Mouse (Mus musculus): ENCODE measurements around the gene Gigyf2. TPM values are rescaled to one million over a fixed set of nuclear protein-coding genes. Genes with fewer than 3 reads are reported as not detected.
"Not testable (repeated sequence)": the region's sequence is repeated elsewhere in the genome, so short reads cannot be mapped to it uniquely, and the experiment has no call there.

The Gigyf2 gene
- polyA plus RNA-seq, 1 experiment from 2014 or later: 27.7 TPM

- Histone ChIP-seq H3K4me1 (no peaks in the 10 kb centered on the region), H3K9me3 (0 out of 2 replicates have a peak, but pooled peaks cover 6% of the 10 kb centered on the region), H3K27me3 (replicated peaks) (no peaks in the 10 kb centered on the region), H3K27ac (replicated peaks) (no peak overlapping the region), H3K4me2 (no peak overlapping the region), H3K4me3 (no peak overlapping the region), H3K36me3 (0 out of 2 replicates have a peak, but pooled peaks cover 6% of the 10 kb centered on the region), H3K9ac (no peak overlapping the region)
- WGBS: 90% methylated on average over 1 of the region's 1 CpGs
- ATAC-seq (ENCODE audit: extremely low read depth, insufficient number of reproducible peaks, low FRiP score, low TSS enrichment): no peak
These were observed 129.6 kb downstream of the Gigyf2 start for GRCm38 (mm10) chr1:87456425-87456824.

GRCm38 (mm10) chr1:87458045-87458444 is 131.2 kb downstream of the Gigyf2 start:
- Histone ChIP-seq H3K4me1 (no peaks in the 10 kb centered on the region), H3K9me3 (0 out of 2 replicates have a peak, but pooled peaks cover 6% of the 10 kb centered on the region), H3K4me2 (no peak overlapping the region), H3K4me3 (no peak overlapping the region), H3K9ac (no peak overlapping the region), H3K36me3 (no peaks in the 10 kb centered on the region), H3K27me3 (replicated peaks) (no peaks in the 10 kb centered on the region), H3K27ac (replicated peaks) (no peak overlapping the region)
- 84% methylated on average over 4 of the region's 4 CpGs for WGBS
- ATAC-seq (ENCODE audit: extremely low read depth, insufficient number of reproducible peaks, low FRiP score, low TSS enrichment): no peak

GRCm38 (mm10) chr1:87459856-87460255 is 133.1 kb downstream of the Gigyf2 start:
- 80% methylated on average over 6 of the region's 7 CpGs for WGBS

GRCm38 (mm10) chr1:87467469-87467868 is 140.7 kb downstream of the Gigyf2 start:
- WGBS: 68% methylated on average over 9 of the region's 9 CpGs
- H3K4me3 ChIP-seq: no peak overlapping the region
- no peak for ATAC-seq (ENCODE audit: extremely low read depth, insufficient number of reproducible peaks, low FRiP score, low TSS enrichment)

More at GRCm38 (mm10) chr1:87459856-87460255, 133.1 kb downstream of the Gigyf2 start:
- H3K9me3 ChIP-seq; H3K4me2 ChIP-seq; H3K4me1 ChIP-seq; ATAC-seq (ENCODE audit: extremely low read depth, insufficient number of reproducible peaks, low FRiP score, low TSS enrichment); H3K36me3 ChIP-seq; H3K27me3 ChIP-seq (replicated peaks); H3K4me3 ChIP-seq; H3K27ac ChIP-seq (replicated peaks); H3K9ac ChIP-seq: not testable (repeated sequence)

GRCm38 (mm10) chr1:87468321-87468720 is 141.5 kb downstream of the Gigyf2 start:
- H3K36me3 ChIP-seq: no peaks in the 10 kb centered on the region
- 65% methylated on average over 6 of the region's 6 CpGs for WGBS
- ATAC-seq (ENCODE audit: extremely low read depth, insufficient number of reproducible peaks, low FRiP score, low TSS enrichment): no peak

More at GRCm38 (mm10) chr1:87467469-87467868, 140.7 kb downstream of the Gigyf2 start:
- Histone ChIP-seq H3K9ac (no peak overlapping the region), H3K27me3 (replicated peaks) (peaks cover 11% of the 10 kb centered on the region), H3K9me3 (no peaks in the 10 kb centered on the region), H3K36me3 (no peaks in the 10 kb centered on the region), H3K4me1 (no peaks in the 10 kb centered on the region), H3K27ac (replicated peaks) (no peak overlapping the region), H3K4me2 (no peak overlapping the region)

GRCm38 (mm10) chr1:87469971-87470370 is 143.2 kb downstream of the Gigyf2 start, which contains the start of gene Snorc:
Snorc (plus strand) TSS chr1:87470271.
- H3K36me3 ChIP-seq; H3K4me3 ChIP-seq; H3K4me2 ChIP-seq; H3K27ac ChIP-seq (replicated peaks); H3K4me1 ChIP-seq; H3K9me3 ChIP-seq; ATAC-seq (ENCODE audit: extremely low read depth, insufficient number of reproducible peaks, low FRiP score, low TSS enrichment); H3K9ac ChIP-seq: not testable (repeated sequence)
- WGBS: 40% methylated on average over 5 of the region's 10 CpGs
- H3K27me3 ChIP-seq (replicated peaks): peaks cover 26% of the 10 kb centered on the region

More at GRCm38 (mm10) chr1:87468321-87468720, 141.5 kb downstream of the Gigyf2 start:
- no peak overlapping the region for H3K27ac ChIP-seq (replicated peaks)
- peaks cover 11% of the 10 kb centered on the region for H3K27me3 ChIP-seq (replicated peaks)
- no peak overlapping the region for H3K9ac ChIP-seq
- no peaks in the 10 kb centered on the region for H3K4me1 ChIP-seq
- H3K4me3 ChIP-seq: no peak overlapping the region
- no peaks in the 10 kb centered on the region for H3K9me3 ChIP-seq
- no peak overlapping the region for H3K4me2 ChIP-seq

- H3K4me2 ChIP-seq: no peak overlapping the region
- H3K9me3 ChIP-seq: no peaks in the 10 kb centered on the region
- no peaks in the 10 kb centered on the region for H3K36me3 ChIP-seq
- no peak overlapping the region for H3K9ac ChIP-seq
- H3K4me1 ChIP-seq: peaks cover 8% of the 10 kb centered on the region
- H3K27ac ChIP-seq (replicated peaks): no peak overlapping the region
- WGBS: 80% methylated on average over 7 of the region's 7 CpGs
- peaks cover 45% of the 10 kb centered on the region for H3K27me3 ChIP-seq (replicated peaks)
- no peak overlapping the region for H3K4me3 ChIP-seq
- no peak for ATAC-seq (ENCODE audit: extremely low read depth, insufficient number of reproducible peaks, low FRiP score, low TSS enrichment)
These were observed 145.1 kb downstream of the Gigyf2 start for GRCm38 (mm10) chr1:87471914-87472313.

GRCm38 (mm10) chr1:87472576-87472975 is 145.8 kb downstream of the Gigyf2 start:
- WGBS: 66% methylated on average over 7 of the region's 7 CpGs
- Histone ChIP-seq H3K9ac (no peak overlapping the region), H3K4me2 (no peak overlapping the region), H3K27ac (replicated peaks) (no peak overlapping the region), H3K4me3 (no peak overlapping the region), H3K27me3 (replicated peaks) (peaks cover 52% of the 10 kb centered on the region), H3K4me1 (peaks cover 8% of the 10 kb centered on the region), H3K36me3 (no peaks in the 10 kb centered on the region), H3K9me3 (no peaks in the 10 kb centered on the region)
- ATAC-seq (ENCODE audit: extremely low read depth, insufficient number of reproducible peaks, low FRiP score, low TSS enrichment): no peak

- H3K9ac ChIP-seq: peak overlapping the region; percentile 68
These were observed 148.5 kb downstream of the Gigyf2 start for GRCm38 (mm10) chr1:87475076-87475895.

GRCm38 (mm10) chr1:87482546-87482945 is 155.7 kb downstream of the Gigyf2 start:
- H3K4me3 ChIP-seq: no peak overlapping the region
- H3K4me2 ChIP-seq: no peak overlapping the region
- no peak for ATAC-seq (ENCODE audit: extremely low read depth, insufficient number of reproducible peaks, low FRiP score, low TSS enrichment)
- no peak overlapping the region for H3K9ac ChIP-seq
- H3K27ac ChIP-seq (replicated peaks): no peak overlapping the region
- WGBS: 76% methylated on average over 4 of the region's 4 CpGs
- no peaks in the 10 kb centered on the region for H3K9me3 ChIP-seq
- H3K4me1 ChIP-seq: no peaks in the 10 kb centered on the region
- H3K36me3 ChIP-seq: no peaks in the 10 kb centered on the region
- H3K27me3 ChIP-seq (replicated peaks): peaks cover 23% of the 10 kb centered on the region

More at GRCm38 (mm10) chr1:87475076-87475895, 148.5 kb downstream of the Gigyf2 start:
- Histone ChIP-seq H3K4me2 (peak overlapping the region; percentile 74), H3K27ac (replicated peaks) (no peak overlapping the region), H3K4me1 (peaks cover 8% of the 10 kb centered on the region), H3K36me3 (no peaks in the 10 kb centered on the region), H3K4me3 (peak overlapping the region; percentile 47), H3K27me3 (replicated peaks) (peaks cover 64% of the 10 kb centered on the region), H3K9me3 (no peaks in the 10 kb centered on the region)
- no peak for ATAC-seq (ENCODE audit: extremely low read depth, insufficient number of reproducible peaks, low FRiP score, low TSS enrichment)
- 4% methylated on average over 41 of the region's 42 CpGs for WGBS

- H3K9ac ChIP-seq: no peak overlapping the region
- H3K9me3 ChIP-seq: no peaks in the 10 kb centered on the region
- no peak overlapping the region for H3K27ac ChIP-seq (replicated peaks)
- no peaks in the 10 kb centered on the region for H3K36me3 ChIP-seq
- no peaks in the 10 kb centered on the region for H3K4me1 ChIP-seq
- no peak overlapping the region for H3K4me3 ChIP-seq
- no peaks in the 10 kb centered on the region for H3K27me3 ChIP-seq (replicated peaks)
- no peak for ATAC-seq (ENCODE audit: extremely low read depth, insufficient number of reproducible peaks, low FRiP score, low TSS enrichment)
- WGBS: 45% methylated on average over 6 of the region's 6 CpGs
- H3K4me2 ChIP-seq: no peak overlapping the region
These were observed 159.6 kb downstream of the Gigyf2 start for GRCm38 (mm10) chr1:87486386-87486785.

- Histone ChIP-seq H3K27me3 (replicated peaks) (no peaks in the 10 kb centered on the region), H3K4me1 (no peaks in the 10 kb centered on the region), H3K4me3 (no peak overlapping the region), H3K27ac (replicated peaks) (no peak overlapping the region), H3K4me2 (no peak overlapping the region), H3K9me3 (no peaks in the 10 kb centered on the region), H3K36me3 (no peaks in the 10 kb centered on the region), H3K9ac (no peak overlapping the region)
- 36% methylated on average over 3 of the region's 3 CpGs for WGBS
- ATAC-seq (ENCODE audit: extremely low read depth, insufficient number of reproducible peaks, low FRiP score, low TSS enrichment): no peak
These were observed 165.5 kb downstream of the Gigyf2 start for GRCm38 (mm10) chr1:87492285-87492684.
